Mouse (Mus musculus) mesoderm, embryonic 11.5 days (tissue): ENCODE results near the gene Smim24.

Experiments used
- DNase-seq: peaks from one replicate; pipeline ENCODE4 v3.0.0-alpha.2; 2012; ENCODE audit warnings: low read depth, low spot score

Smim24 gene

GRCm38 (mm10) chr10:81365073-81365472, 27.8 kb upstream of the Smim24 start:
- DNase-seq, result no peak

DNA sequence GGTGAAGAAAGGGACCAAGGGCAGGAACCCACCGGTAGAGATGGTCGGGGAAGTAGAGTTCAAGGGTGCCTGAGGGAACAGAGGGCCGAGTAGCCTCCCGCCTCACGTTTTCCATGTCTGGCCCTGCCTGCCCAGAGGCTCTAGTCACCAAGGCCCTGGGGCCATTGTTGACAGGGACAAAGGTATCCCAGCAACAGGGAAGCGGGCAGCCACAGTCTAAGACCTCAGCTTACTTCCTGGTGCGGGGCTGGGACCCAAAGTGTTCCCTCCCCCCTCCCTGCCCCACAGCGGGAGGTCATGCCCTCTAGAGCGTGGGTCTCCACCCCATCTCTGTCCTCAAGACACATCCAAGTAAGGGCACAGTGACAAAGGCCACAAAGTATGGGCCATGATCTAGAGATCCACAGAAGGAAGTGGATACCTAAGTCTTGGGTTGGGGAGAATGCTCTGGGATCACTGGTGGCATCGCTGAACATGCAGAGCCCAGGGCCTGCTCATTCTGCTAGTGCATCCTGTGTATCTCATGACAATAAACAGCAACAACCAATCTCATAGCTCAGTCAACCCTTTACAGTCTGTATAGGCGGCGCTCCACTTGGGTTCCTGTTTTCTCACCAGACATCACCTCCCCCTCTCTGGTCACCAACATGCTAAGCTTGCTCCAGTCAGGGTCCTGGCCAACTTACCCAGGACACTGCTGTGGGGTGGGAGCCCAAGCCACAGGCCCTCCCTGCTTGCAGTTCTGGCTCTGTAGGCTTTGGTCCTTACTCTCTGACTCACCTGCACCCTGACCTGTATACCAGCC, 27.0 kb upstream of the Smim24 start, which contains the start of gene 4930404N11Rik:
4930404N11Rik (minus strand) TSS at position 145 of the 805 bp plus-strand sequence.
- no peak for DNase-seq

- no peak for DNase-seq
Measured at GRCm38 (mm10) chr10:81366477-81367206, 26.2 kb upstream of the Smim24 start.

GRCm38 (mm10) chr10:81367207-81367495, 25.7 kb upstream of the Smim24 start:
- DNase-seq, result no peak

DNA sequence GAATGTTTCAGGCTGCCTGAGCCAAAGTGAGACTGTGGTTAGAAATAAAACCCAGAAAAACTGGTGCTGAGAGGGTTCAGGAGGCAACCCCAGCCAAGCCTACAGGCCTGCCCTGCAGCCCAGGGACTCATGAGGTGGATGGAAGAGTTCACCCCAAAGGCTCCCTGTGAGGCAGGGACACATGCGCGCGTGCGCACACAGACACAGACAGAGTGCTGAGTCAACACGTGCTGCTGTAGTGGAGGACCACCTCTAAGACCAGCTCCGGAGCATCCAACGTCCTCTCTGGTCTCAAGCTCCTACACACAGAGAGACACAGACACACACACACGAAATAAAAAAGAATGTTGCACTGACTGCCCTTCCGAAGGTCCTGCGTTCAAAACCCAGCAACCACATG, 17.5 kb upstream of the Smim24 start:
- DNase-seq, result no peak

GRCm38 (mm10) chr10:81376561-81377361, 16.1 kb upstream of the Smim24 start:
- no peak for DNase-seq

DNA sequence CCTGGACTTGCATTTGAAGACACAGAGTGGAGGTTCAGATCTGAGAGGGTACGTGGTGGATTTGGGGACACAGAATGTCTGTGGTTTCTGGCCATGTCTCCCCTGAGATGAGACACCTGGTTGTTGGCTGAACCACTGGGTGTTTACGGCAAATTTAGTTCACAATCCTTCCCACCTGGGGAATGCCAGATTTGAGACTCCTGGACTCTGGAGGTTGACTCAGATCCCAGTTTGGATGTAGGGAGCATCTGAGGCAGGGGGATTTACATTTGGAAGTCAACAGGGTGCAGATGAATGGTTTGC, 15.5 kb upstream of the Smim24 start:
- DNase-seq, result no peak

DNA sequence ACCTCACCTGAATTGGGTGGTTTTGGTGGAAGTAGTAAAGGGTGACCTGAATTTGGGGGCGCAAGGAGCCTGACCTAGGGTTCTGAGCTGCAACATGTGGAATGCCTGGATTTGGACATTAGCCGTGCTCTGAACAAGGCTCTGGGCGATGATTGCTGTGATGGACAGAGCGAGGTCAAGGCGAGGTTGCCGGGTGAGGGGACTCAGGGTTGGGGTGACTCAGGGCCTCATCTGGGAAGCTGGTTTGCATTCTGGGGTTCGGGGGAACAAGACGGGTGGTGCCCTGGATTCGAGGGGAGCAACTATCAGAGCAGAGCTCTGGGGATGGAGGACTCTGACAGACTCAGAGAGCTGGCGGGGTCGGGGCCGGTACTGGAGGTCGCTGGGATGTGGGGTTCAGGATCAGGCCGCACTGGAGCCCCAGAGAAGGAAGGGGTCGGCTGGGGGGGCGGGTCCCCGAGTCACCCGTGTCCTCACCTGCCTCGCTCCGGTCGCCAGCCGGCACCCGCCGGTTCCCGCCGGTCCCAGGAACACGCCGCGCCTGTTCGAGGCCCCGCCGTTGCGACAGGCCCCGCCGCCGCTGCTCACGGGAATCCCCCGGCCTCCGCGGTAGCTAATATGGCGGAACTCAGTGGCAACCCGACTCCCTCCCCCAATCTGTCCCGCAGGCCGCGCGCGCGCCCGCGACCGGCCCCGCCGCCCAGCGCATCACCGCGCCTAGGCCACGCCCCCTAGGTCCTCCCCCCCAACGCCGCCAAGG, 14.9 kb upstream of the Smim24 start, which contains the start of gene Fzr1:
Fzr1 (minus strand) TSS at position 724 of the 760 bp plus-strand sequence.
- DNase-seq, result no peak

- DNase-seq, result peak; percentile 100
Measured at GRCm38 (mm10) chr10:81378553-81379182, 14.2 kb upstream of the Smim24 start.

DNA sequence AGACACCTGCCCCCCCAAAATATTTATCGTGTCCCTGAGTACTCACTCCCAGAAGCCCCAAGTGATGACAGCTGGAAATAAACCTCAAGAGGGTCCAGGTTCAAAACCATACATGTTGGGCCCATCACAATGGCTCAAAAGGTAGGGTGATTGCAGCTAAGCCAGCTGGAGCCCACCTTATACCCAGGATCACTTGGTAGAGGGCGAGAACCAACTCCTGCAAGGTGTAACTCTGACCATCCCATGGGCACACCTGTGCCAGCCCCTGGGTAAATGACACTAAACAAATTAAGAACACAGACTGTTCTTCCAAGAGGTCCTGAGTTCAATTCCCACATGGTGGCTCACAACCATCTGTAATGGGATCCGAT, 13.7 kb upstream of the Smim24 start:
- no peak for DNase-seq

DNA sequence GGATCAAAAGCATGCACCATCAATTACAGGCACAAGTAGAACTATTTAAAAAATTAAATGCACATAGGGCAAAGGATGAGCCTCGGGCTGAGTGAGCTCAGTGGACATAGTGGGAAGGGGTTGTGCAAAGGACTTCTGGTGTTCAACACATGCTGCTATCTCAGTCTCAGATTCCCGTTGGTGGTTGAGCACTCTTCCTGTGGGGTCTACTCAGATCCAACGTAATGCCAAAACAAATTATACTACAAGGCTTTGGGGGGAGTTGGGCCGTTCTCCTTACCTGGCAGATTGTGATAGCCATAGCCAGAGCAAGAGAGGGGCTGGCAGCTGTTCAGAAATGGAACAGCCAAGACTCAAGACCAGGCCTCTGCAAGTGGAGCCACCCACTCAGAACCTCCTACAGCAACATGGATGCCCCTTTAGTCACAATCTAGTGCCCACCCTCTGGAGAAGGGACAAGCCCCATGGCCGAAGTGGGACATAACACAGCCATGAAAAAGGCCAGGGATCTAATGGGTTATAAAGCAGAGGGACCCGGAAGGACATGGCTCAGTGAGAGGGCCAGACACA, 13.0 kb upstream of the Smim24 start:
- no peak for DNase-seq

DNA sequence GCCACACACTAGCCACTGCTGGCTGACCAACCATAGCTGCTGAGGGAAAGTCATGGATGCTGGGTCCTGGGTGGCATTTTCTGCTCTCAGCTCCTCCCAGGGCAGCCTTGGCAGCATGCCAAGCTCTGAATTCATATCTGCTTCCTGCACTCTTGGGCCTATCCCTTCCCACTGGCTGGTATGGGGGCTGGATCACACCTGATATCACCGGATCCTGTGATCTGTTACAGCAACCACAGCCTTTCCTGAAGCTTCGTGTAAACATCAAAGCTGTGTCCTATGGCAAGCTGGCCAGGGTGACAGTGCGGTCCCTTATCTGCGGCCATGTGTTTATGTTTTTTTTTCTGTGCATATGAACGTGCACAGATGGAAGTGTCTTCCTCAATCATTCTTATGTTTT, 10.8 kb upstream of the Smim24 start:
- DNase-seq, result no peak

- peak; percentile 99 for DNase-seq
Measured at GRCm38 (mm10) chr10:81383802-81384604, 8.8 kb upstream of the Smim24 start, which contains the start of the genes Dohh and Gm48551. Gene Dohh (plus strand): TSS chr10:81384428. Gene Gm48551 (plus strand): TSS chr10:81384466.

DNA sequence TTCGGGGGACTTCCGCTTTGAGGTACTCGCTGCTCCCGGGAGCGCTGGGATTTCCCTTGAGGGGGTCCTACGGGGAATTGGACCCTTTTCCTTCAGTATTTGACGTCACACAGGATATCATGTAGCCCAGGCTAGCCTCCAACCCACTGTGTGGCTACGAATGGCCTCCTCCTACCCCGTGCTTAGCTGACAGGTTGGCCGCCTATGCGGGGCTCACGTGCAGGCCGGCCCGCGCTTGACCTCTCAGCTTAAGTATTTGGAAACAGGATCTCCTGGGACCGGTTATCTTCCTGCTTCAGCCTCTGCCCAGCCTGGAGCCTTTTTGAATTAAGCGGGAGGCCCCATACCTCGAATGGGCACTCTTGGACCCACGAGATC, 8.3 kb upstream of the Smim24 start:
- DNase-seq, result no peak

DNA sequence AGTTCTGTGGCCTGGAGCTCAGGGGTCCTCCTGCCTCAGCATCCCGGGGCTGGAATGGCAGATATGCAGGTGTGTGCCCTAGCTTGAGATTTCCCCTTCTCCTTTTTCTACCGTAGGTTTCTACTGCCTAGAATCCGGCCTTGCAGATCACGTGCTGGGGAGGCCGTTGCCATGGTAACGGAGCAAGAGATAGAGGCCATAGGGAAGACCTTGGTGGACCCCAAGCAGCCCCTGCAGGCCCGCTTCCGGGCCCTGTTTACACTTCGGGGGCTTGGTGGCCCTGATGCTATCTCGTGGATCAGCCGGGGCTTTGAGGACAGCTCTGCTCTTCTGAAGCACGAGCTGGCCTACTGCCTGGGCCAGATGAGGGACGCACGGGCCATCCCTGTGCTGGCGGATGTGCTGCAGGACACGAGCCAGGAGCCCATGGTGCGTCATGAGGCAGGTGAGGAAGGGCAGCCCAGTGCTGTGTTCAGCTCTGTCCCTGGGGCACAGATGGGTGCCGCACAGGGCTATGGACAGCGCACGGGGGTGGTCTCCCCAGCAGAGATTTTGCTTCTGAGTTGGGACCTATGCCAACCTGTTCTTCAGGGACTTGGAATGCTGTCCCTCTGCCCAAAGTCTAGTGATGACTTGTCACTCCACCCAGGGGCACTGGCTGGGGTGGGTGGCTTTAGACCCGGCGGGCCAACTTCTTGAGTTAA, 7.1 kb upstream of the Smim24 start:
- no peak for DNase-seq

DNA sequence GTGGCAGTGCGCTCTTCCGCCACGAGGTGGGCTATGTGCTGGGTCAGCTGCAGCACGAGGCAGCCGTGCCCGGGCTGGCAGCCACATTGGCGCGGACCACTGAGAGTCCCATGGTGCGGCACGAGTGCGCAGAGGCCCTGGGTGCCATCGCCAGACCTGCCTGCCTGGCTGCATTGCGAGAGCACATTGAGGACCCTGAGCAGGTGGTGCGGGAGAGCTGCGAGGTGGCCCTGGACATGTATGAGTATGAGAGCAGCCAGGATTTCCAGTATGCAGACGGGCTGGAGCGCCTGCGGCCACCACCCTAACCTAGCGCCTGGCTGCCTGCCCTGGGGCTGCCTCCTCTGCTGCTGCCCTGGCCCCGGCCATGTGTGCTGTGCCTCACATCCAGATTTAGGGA, 5.1 kb upstream of the Smim24 start:
- DNase-seq, result no peak

- no peak for DNase-seq
Measured at GRCm38 (mm10) chr10:81388505-81389055, 4.3 kb upstream of the Smim24 start, which contains the start of gene Gm48552. Gene Gm48552 (plus strand): TSS chr10:81389005.

GRCm38 (mm10) chr10:81389373-81389772, 3.5 kb upstream of the Smim24 start:
- no peak for DNase-seq
